Mouse (Mus musculus): ENCODE data around the gene Syf2. TPM values are rescaled to one million over a fixed set of nuclear protein-coding genes. Genes with fewer than 3 reads are reported as not detected.

Syf2 gene
- polyA plus RNA-seq, 1 experiment = 9.2 TPM

- Histone ChIP-seq H3K4me1 (ENCODE audit: control insufficient read depth, insufficient read depth, insufficient read length, low read length) (no peaks in the 10 kb centered on the region), H3K36me3 (ENCODE audit: control insufficient read depth, insufficient read depth, low read length) (no peaks in the 10 kb centered on the region), H3K27ac (ENCODE audit: insufficient read depth, low read depth, low read length) (no peak overlapping the region), H3K4me3 (ENCODE audit: low read depth, low read length) (no peak overlapping the region), H3K27me3 (ENCODE audit: control insufficient read depth, insufficient read depth, low read length) (no peaks in the 10 kb centered on the region)
- 40% methylated on average over 4 of the region's 4 CpGs for WGBS
- no peak for TF ChIP-seq CTCF (IDR thresholded peaks at IDR 0.05; ENCODE audit: extremely low read depth, insufficient read length, insufficient replicate concordance, low read depth, low read length)
- no peak for TF ChIP-seq POLR2A (IDR thresholded peaks at IDR 0.05; ENCODE audit: low read depth, low read length)
Observed at GRCm38 (mm10) chr4:134986336-134986635, 55.6 kb downstream of the Syf2 start.

DNA sequence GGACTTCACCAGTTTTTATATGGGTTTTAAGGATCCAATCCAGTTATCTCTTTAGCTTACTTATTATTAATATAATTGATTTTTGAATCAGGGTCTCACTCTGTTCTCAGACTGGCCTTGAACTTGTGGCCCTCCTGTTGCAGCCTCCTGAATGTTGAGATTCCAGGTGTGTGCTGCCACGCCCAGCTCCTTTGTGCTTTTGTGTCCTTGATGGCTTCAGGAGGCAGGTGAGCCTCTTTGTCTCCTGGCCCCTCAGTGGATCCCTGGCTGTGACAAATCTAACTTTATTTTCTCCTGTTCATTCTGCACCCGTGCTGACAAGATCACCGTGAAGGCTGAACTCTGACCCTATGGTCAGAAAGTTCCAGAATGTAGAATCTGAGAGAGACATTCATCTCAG lies 56.3 kb downstream of the Syf2 start:
- TF ChIP-seq CTCF (IDR thresholded peaks at IDR 0.05; ENCODE audit: extremely low read depth, insufficient read length, insufficient replicate concordance, low read depth, low read length) = no peak
- no peak for TF ChIP-seq POLR2A (IDR thresholded peaks at IDR 0.05; ENCODE audit: low read depth, low read length)
- no peaks in the 10 kb centered on the region for H3K4me1 ChIP-seq (ENCODE audit: control insufficient read depth, insufficient read depth, insufficient read length, low read length)
- H3K36me3 ChIP-seq (ENCODE audit: control insufficient read depth, insufficient read depth, low read length) = no peaks in the 10 kb centered on the region
- H3K27ac ChIP-seq (ENCODE audit: insufficient read depth, low read depth, low read length) = no peak overlapping the region
- 58% methylated on average over 3 of the region's 3 CpGs for WGBS
- no peak overlapping the region for H3K4me3 ChIP-seq (ENCODE audit: low read depth, low read length)
- H3K27me3 ChIP-seq (ENCODE audit: control insufficient read depth, insufficient read depth, low read length) = no peaks in the 10 kb centered on the region

Other genes with a start within 250 kb of the Syf2 start
- gene Man1c1, start 226.6 kb upstream of the Syf2 start, polyA plus RNA-seq (2012; rRNA removed) = 2.8 and 3.7 TPM in 2 replicates
- gene Ldlrap1, start 162.9 kb upstream of the Syf2 start, polyA plus RNA-seq (2012; rRNA removed) = 10.8 and 11.2 TPM in 2 replicates
- gene Maco1, start 77.6 kb upstream of the Syf2 start, polyA plus RNA-seq (2012; rRNA removed) = 6.7 and 8.1 TPM in 2 replicates
- not detected in 2 replicates for gene Rhd, start 66.4 kb upstream of the Syf2 start, polyA plus RNA-seq (2012; rRNA removed)
- gene Tmem50a, start 15.9 kb upstream of the Syf2 start, polyA plus RNA-seq (2012; rRNA removed) = 29.8 and 54.4 TPM in 2 replicates
- 758 and 1,409 TPM in 2 replicates for gene Rsrp1, start 7.3 kb upstream of the Syf2 start, polyA plus RNA-seq (2012; rRNA removed)
- 7.2 and 23.7 TPM in 2 replicates for gene Runx3, start 189.8 kb downstream of the Syf2 start, polyA plus RNA-seq (2012; rRNA removed)